Mouse (Mus musculus): Measurements from ENCODE around the gene Nbea. TPM values are rescaled to one million over a fixed set of nuclear protein-coding genes. Genes with fewer than 3 reads are reported as not detected.

The Nbea gene
- polyA plus RNA-seq, 1 experiment from 2014 or later, result 7.5 TPM

GRCm38 (mm10) chr3:55788621-55789201 lies 394.8 kb downstream of the Nbea start:
- Histone ChIP-seq H3K27ac (replicated peaks) (no peak overlapping the region), H3K27me3 (replicated peaks) (peaks cover 40% of the 10 kb centered on the region), H3K36me3 (no peaks in the 10 kb centered on the region), H3K4me2 (no peak overlapping the region), H3K9ac (no peak overlapping the region), H3K9me3 (no peaks in the 10 kb centered on the region), H3K4me1 (peaks cover 18% of the 10 kb centered on the region), H3K4me3 (no peak overlapping the region)
- 51% methylated on average over 5 of the region's 5 CpGs for WGBS
- ATAC-seq (ENCODE audit: extremely low read depth, insufficient number of reproducible peaks, low FRiP score, low TSS enrichment), result no peak

- H3K4me3 ChIP-seq, result peak overlapping the region; percentile 54
- peak overlapping the region; percentile 79 for H3K9ac ChIP-seq
- H3K27me3 ChIP-seq (replicated peaks), result peaks cover 45% of the 10 kb centered on the region
- H3K4me1 ChIP-seq, result peaks cover 18% of the 10 kb centered on the region
- H3K27ac ChIP-seq (replicated peaks), result no peak overlapping the region
- no peaks in the 10 kb centered on the region for H3K36me3 ChIP-seq
- peak overlapping the region; percentile 79 for H3K4me2 ChIP-seq
- ATAC-seq (ENCODE audit: extremely low read depth, insufficient number of reproducible peaks, low FRiP score, low TSS enrichment), result no peak
- H3K9me3 ChIP-seq, result no peaks in the 10 kb centered on the region
- WGBS, result 14% methylated on average over 4 of the region's 4 CpGs
Observed at GRCm38 (mm10) chr3:55788214-55788586, 395.3 kb downstream of the Nbea start.

- H3K27ac ChIP-seq (replicated peaks), result no peak overlapping the region
- H3K9me3 ChIP-seq, result no peaks in the 10 kb centered on the region
- H3K4me3 ChIP-seq, result peak overlapping the region; percentile 54
- WGBS, result 2% methylated on average over 54 of the region's 54 CpGs
- peaks cover 50% of the 10 kb centered on the region for H3K27me3 ChIP-seq (replicated peaks)
- peak overlapping the region; percentile 79 for H3K4me2 ChIP-seq
- no peaks in the 10 kb centered on the region for H3K36me3 ChIP-seq
- H3K4me1 ChIP-seq, result peaks cover 21% of the 10 kb centered on the region
- no peak for ATAC-seq (ENCODE audit: extremely low read depth, insufficient number of reproducible peaks, low FRiP score, low TSS enrichment)
- peak overlapping the region; percentile 79 for H3K9ac ChIP-seq
Observed at GRCm38 (mm10) chr3:55787487-55788213, 395.9 kb downstream of the Nbea start.

- H3K27ac ChIP-seq (replicated peaks), result no peak overlapping the region
- peak overlapping the region; percentile 54 for H3K4me3 ChIP-seq
- WGBS, result 33% methylated on average over 17 of the region's 17 CpGs
- peaks cover 57% of the 10 kb centered on the region for H3K27me3 ChIP-seq (replicated peaks)
- no peaks in the 10 kb centered on the region for H3K9me3 ChIP-seq
- no peaks in the 10 kb centered on the region for H3K36me3 ChIP-seq
- H3K4me2 ChIP-seq, result peak overlapping the region; percentile 79
- H3K4me1 ChIP-seq, result peaks cover 27% of the 10 kb centered on the region
- peak overlapping the region; percentile 79 for H3K9ac ChIP-seq
- ATAC-seq (ENCODE audit: extremely low read depth, insufficient number of reproducible peaks, low FRiP score, low TSS enrichment), result no peak
Observed at GRCm38 (mm10) chr3:55786835-55787486, 396.5 kb downstream of the Nbea start.

- Histone ChIP-seq H3K4me3 (no peak overlapping the region), H3K4me2 (no peak overlapping the region), H3K36me3 (no peaks in the 10 kb centered on the region), H3K27me3 (replicated peaks) (peaks cover 65% of the 10 kb centered on the region), H3K4me1 (peaks cover 27% of the 10 kb centered on the region), H3K9me3 (no peaks in the 10 kb centered on the region), H3K9ac (no peak overlapping the region), H3K27ac (replicated peaks) (no peak overlapping the region)
- no peak for ATAC-seq (ENCODE audit: extremely low read depth, insufficient number of reproducible peaks, low FRiP score, low TSS enrichment)
- 45% methylated on average over 3 of the region's 3 CpGs for WGBS
Observed at GRCm38 (mm10) chr3:55785981-55786725, 397.3 kb downstream of the Nbea start.

GRCm38 (mm10) chr3:55785266-55785980 lies 398.1 kb downstream of the Nbea start:
- no peaks in the 10 kb centered on the region for H3K9me3 ChIP-seq
- no peak overlapping the region for H3K4me2 ChIP-seq
- no peak overlapping the region for H3K4me3 ChIP-seq
- H3K36me3 ChIP-seq, result no peaks in the 10 kb centered on the region
- no peak overlapping the region for H3K9ac ChIP-seq
- no peak overlapping the region for H3K27ac ChIP-seq (replicated peaks)
- 69% methylated on average over 4 of the region's 4 CpGs for WGBS
- no peak for ATAC-seq (ENCODE audit: extremely low read depth, insufficient number of reproducible peaks, low FRiP score, low TSS enrichment)
- peaks cover 73% of the 10 kb centered on the region for H3K27me3 ChIP-seq (replicated peaks)
- H3K4me1 ChIP-seq, result peaks cover 33% of the 10 kb centered on the region

GRCm38 (mm10) chr3:55784101-55784500 lies 399.4 kb downstream of the Nbea start:
- Histone ChIP-seq H3K27ac (replicated peaks) (no peak overlapping the region), H3K9ac (no peak overlapping the region), H3K36me3 (no peaks in the 10 kb centered on the region), H3K4me1 (peaks cover 42% of the 10 kb centered on the region), H3K9me3 (no peaks in the 10 kb centered on the region), H3K4me3 (peak overlapping the region; percentile 49), H3K4me2 (peak overlapping the region; percentile 70), H3K27me3 (replicated peaks) (peaks cover 77% of the 10 kb centered on the region)
- ATAC-seq (ENCODE audit: extremely low read depth, insufficient number of reproducible peaks, low FRiP score, low TSS enrichment), result no peak
- 29% methylated on average over 7 of the region's 7 CpGs for WGBS

GRCm38 (mm10) chr3:55783171-55784081 lies 400.1 kb downstream of the Nbea start:
- Histone ChIP-seq H3K36me3 (no peaks in the 10 kb centered on the region), H3K4me1 (peaks cover 42% of the 10 kb centered on the region), H3K4me3 (peak overlapping the region; percentile 49), H3K27ac (replicated peaks) (no peak overlapping the region), H3K4me2 (peak overlapping the region; percentile 70), H3K27me3 (replicated peaks) (peaks cover 77% of the 10 kb centered on the region), H3K9me3 (no peaks in the 10 kb centered on the region), H3K9ac (peak overlapping the region; percentile 69)
- 11% methylated on average over 45 of the region's 45 CpGs for WGBS
- ATAC-seq (ENCODE audit: extremely low read depth, insufficient number of reproducible peaks, low FRiP score, low TSS enrichment), result no peak

- Histone ChIP-seq H3K4me2 (peak overlapping the region; percentile 70), H3K27me3 (replicated peaks) (peaks cover 77% of the 10 kb centered on the region), H3K36me3 (no peaks in the 10 kb centered on the region), H3K9ac (peak overlapping the region; percentile 69), H3K4me1 (peaks cover 42% of the 10 kb centered on the region), H3K4me3 (peak overlapping the region; percentile 49), H3K27ac (replicated peaks) (no peak overlapping the region), H3K9me3 (no peaks in the 10 kb centered on the region)
- WGBS, result 8% methylated on average over 22 of the region's 22 CpGs
- ATAC-seq (ENCODE audit: extremely low read depth, insufficient number of reproducible peaks, low FRiP score, low TSS enrichment), result no peak
Observed at GRCm38 (mm10) chr3:55782771-55783170, 400.7 kb downstream of the Nbea start.

GRCm38 (mm10) chr3:55782056-55782687 lies 401.3 kb downstream of the Nbea start, which contains the start of gene Mab21l1:
Gene Mab21l1 (plus strand): TSS chr3:55782510.
- 15% methylated on average over 16 of the region's 16 CpGs for WGBS
- peaks cover 38% of the 10 kb centered on the region for H3K4me1 ChIP-seq
- no peaks in the 10 kb centered on the region for H3K36me3 ChIP-seq
- no peak for ATAC-seq (ENCODE audit: extremely low read depth, insufficient number of reproducible peaks, low FRiP score, low TSS enrichment)
- H3K9me3 ChIP-seq, result no peaks in the 10 kb centered on the region
- H3K27ac ChIP-seq (replicated peaks), result no peak within 1 kb of the TSS
- peak within 1 kb of the TSS; percentile 49 for H3K4me3 ChIP-seq
- H3K27me3 ChIP-seq (replicated peaks), result peaks cover 77% of the 10 kb centered on the region
- H3K9ac ChIP-seq, result peak within 1 kb of the TSS; percentile 69
- peak within 1 kb of the TSS; percentile 70 for H3K4me2 ChIP-seq
